Mouse (Mus musculus) limb, embryonic 11.5 days (tissue): ENCODE measurements at regions not wholly inside any gene's neighbourhood (a gene's known extent, or its start where the extent isn't known, plus 50 kb on each side); places are given as distances from the start of the nearest gene placed in this dataset.

Source experiments
- ATAC-seq: fragments of 200-750 bp; cut with Nextera tagmentation; 2 replicates; pipeline ENCODE4 v1.8.0; 2017; ENCODE audit warnings: low read depth; ENCODE audit not compliant: insufficient number of reproducible peaks, low FRiP score, low TSS enrichment
- DNase-seq: peaks from one replicate; pipeline ENCODE4 v3.0.0-alpha.2; 2015; ENCODE audit warnings: low spot score
- H3K27ac ChIP-seq: fragments of 300-500 bp; sonication (generic); replicated peaks from 2 replicates; pipeline ENCODE4 v1.5.1; 2014; ENCODE audit warnings: low read depth, mild to moderate bottlenecking, low read length
- H3K27me3 ChIP-seq: fragments of 300-500 bp; sonication (generic); 2 replicates; pipeline ENCODE4 v1.6.1; 2014; ENCODE audit warnings: mild to moderate bottlenecking, low read length, mixed read lengths; ENCODE audit not compliant: control insufficient read depth, insufficient read depth
- H3K36me3 ChIP-seq: fragments of 300-500 bp; sonication (generic); 2 replicates; pipeline ENCODE4 v1.6.1; 2014; ENCODE audit warnings: mild to moderate bottlenecking, low read length, moderate library complexity, mixed read lengths; ENCODE audit not compliant: control insufficient read depth, insufficient read depth
- H3K4me1 ChIP-seq: fragments of 300-500 bp; sonication (generic); 2 replicates; pipeline ENCODE4 v1.6.1; 2014; ENCODE audit warnings: low read length, mixed read lengths; ENCODE audit not compliant: control insufficient read depth, insufficient read depth
- H3K4me2 ChIP-seq: fragments of 300-500 bp; sonication (generic); 2 replicates; pipeline ENCODE4 v1.6.1; 2014; ENCODE audit warnings: low read depth, mild to moderate bottlenecking, moderate library complexity; ENCODE audit not compliant: severe bottlenecking
- H3K4me3 ChIP-seq: fragments of 300-500 bp; sonication (generic); 2 replicates; pipeline ENCODE4 v1.5.1; 2014; ENCODE audit warnings: low read depth, low read length
- H3K9ac ChIP-seq: fragments of 300-500 bp; sonication (generic); 2 replicates; pipeline ENCODE4 v1.6.1; 2014; ENCODE audit warnings: mild to moderate bottlenecking, low read length
- H3K9me3 ChIP-seq: fragments of 300-500 bp; sonication (generic); 2 replicates; pipeline ENCODE4 v1.6.1; 2016; ENCODE audit warnings: low read length; ENCODE audit not compliant: control insufficient read depth
- WGBS: fragments of 180-500 bp; shearing (Covaris S2); extraction: QIAGEN DNeasy Blood & Tissue Kit; methylation state at CpG from one replicate; pipeline ENCODE4 v1.1.7; 2014; 5-methylcytosine and 5-hydroxymethylcytosine counted together

- DNase-seq (no peak), ATAC-seq (no peak)
- Histone ChIP-seq H3K4me1 (no peaks in the 10 kb centered on the region), H3K4me3 (no peak overlapping the region), H3K4me2 (no peak overlapping the region), H3K9ac (no peak overlapping the region), H3K27me3 (no peaks in the 10 kb centered on the region), H3K9me3 (no peaks in the 10 kb centered on the region), H3K27ac (no peak overlapping the region), H3K36me3 (no peaks in the 10 kb centered on the region)
- 43% methylated on average over 4 of the region's 4 CpGs for WGBS
Observed at GRCm38 (mm10) chr4:53303621-53304289, 136.5 kb upstream of the Slc44a1 start.

DNA sequence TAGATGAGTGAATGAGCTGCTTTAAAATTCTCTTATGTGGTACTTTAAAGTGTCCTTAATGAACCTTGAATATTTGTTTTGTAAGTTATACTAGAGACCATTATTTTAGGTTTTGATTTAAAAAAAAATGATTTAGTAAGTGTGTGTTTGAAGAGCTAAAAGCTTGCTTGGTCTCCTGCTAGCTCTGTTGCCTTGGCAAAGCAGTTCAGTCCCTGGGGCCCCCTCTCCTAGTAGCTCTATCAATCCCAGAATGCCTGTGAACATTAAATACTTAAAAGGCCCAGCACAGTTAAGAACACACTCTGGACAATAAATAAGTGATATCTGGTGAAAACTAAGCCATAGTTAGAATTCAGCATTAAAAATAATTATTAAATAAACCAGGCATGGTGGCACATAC, 138.3 kb upstream of the Abca1 start:
- DNase-seq: no peak
- H3K4me3 ChIP-seq: no peak overlapping the region
- H3K4me2 ChIP-seq: no peak overlapping the region
- H3K36me3 ChIP-seq: no peaks in the 10 kb centered on the region
- no peaks in the 10 kb centered on the region for H3K27me3 ChIP-seq
- no peak overlapping the region for H3K9ac ChIP-seq
- H3K27ac ChIP-seq: no peak overlapping the region
- H3K4me1 ChIP-seq: 0 out of 2 replicates have a peak, but pooled peaks cover 2% of the 10 kb centered on the region
- ATAC-seq: no peak
- H3K9me3 ChIP-seq: no peaks in the 10 kb centered on the region

GRCm38 (mm10) chr4:53292606-53293005, 132.9 kb upstream of the Abca1 start:
- no peaks in the 10 kb centered on the region for H3K9me3 ChIP-seq
- no peak overlapping the region for H3K4me3 ChIP-seq
- WGBS: 89% methylated on average over 3 of the region's 3 CpGs
- no peak overlapping the region for H3K27ac ChIP-seq
- H3K4me2 ChIP-seq: no peak overlapping the region
- no peaks in the 10 kb centered on the region for H3K27me3 ChIP-seq
- no peak overlapping the region for H3K9ac ChIP-seq
- DNase-seq (no peak), ATAC-seq (no peak)
- no peaks in the 10 kb centered on the region for H3K36me3 ChIP-seq
- 0 out of 2 replicates have a peak, but pooled peaks cover 2% of the 10 kb centered on the region for H3K4me1 ChIP-seq

GRCm38 (mm10) chr4:53277741-53278525, 118.2 kb upstream of the Abca1 start:
- Histone ChIP-seq H3K27ac (no peak overlapping the region), H3K9me3 (no peaks in the 10 kb centered on the region), H3K27me3 (no peaks in the 10 kb centered on the region), H3K4me3 (no peak overlapping the region), H3K36me3 (no peaks in the 10 kb centered on the region), H3K9ac (no peak overlapping the region), H3K4me2 (no peak overlapping the region), H3K4me1 (no peaks in the 10 kb centered on the region)
- 66% methylated on average over 12 of the region's 12 CpGs for WGBS
- DNase-seq (no peak), ATAC-seq (no peak)

- H3K9ac ChIP-seq: no peak overlapping the region
- no peak overlapping the region for H3K27ac ChIP-seq
- no peak overlapping the region for H3K4me2 ChIP-seq
- H3K4me3 ChIP-seq: no peak overlapping the region
- no peaks in the 10 kb centered on the region for H3K4me1 ChIP-seq
- no peaks in the 10 kb centered on the region for H3K9me3 ChIP-seq
- ATAC-seq (no peak), DNase-seq (no peak)
- H3K27me3 ChIP-seq: no peaks in the 10 kb centered on the region
- H3K36me3 ChIP-seq: no peaks in the 10 kb centered on the region
- 84% methylated on average over 10 of the region's 10 CpGs for WGBS
Observed at GRCm38 (mm10) chr4:53270433-53270832, 110.7 kb upstream of the Abca1 start.

GRCm38 (mm10) chr4:53269999-53270398, 110.3 kb upstream of the Abca1 start:
- H3K4me2 ChIP-seq: no peak overlapping the region
- H3K4me1 ChIP-seq: no peaks in the 10 kb centered on the region
- no peak overlapping the region for H3K4me3 ChIP-seq
- H3K27me3 ChIP-seq: no peaks in the 10 kb centered on the region
- no peak for DNase-seq
- ATAC-seq: no peak
- WGBS: 92% methylated on average over 5 of the region's 5 CpGs
- H3K27ac ChIP-seq: no peak overlapping the region
- H3K9ac ChIP-seq: no peak overlapping the region
- H3K9me3 ChIP-seq: no peaks in the 10 kb centered on the region
- no peaks in the 10 kb centered on the region for H3K36me3 ChIP-seq

DNA sequence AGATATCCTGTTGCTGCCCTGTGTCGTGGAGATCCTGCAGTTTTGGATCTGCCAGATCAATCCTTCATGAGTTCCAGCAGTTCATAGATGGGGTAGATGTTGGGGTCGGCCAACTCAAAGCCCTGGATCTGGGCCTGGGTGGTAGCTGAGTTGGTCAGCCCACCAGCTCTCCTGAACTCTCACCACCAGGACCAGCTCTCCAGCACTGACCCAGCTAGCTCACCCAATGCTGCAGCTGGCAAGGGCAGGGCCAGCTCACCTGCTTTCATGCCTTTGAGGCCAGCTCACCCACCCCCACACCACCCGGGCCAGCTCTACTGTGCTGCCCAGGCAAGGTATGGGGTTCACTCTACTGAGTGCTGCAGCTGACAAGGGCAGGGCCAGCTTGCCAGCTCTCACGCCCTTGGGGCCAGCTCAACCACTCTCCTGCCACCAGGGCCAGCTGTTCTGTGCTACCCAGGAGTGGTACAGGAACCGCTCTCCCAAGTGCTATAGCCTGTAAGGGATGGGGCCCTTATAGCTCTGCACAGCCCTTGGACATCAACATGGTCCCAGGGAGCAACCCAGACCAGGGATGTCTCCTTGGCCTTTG, 109.7 kb upstream of the Abca1 start:
- no peak for ATAC-seq
- WGBS: 89% methylated on average over 5 of the region's 5 CpGs

DNA sequence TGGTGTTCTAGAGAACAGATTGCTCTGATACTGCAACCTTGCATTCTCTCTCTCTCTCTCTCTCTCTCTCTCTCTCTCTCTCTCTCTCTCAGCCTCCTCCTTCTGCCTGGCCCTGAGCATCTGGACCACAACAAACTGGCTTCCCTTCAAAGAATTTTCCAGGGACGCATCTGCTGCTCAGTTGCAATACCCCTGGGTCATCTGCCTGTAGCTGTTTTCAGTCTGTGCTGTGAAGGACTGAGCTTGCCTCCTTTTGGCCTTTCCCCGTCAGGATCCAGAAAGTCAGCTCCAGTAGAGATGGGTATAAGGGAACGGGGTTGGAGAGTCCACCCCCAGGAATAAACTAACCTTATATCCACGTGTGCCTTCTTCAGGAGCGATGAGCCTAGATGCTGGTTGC, 105.2 kb upstream of the Abca1 start:
- no peak for DNase-seq
- ATAC-seq: no peak

More for the DNA sequence above, 109.7 kb upstream of the Abca1 start:
- H3K9ac ChIP-seq: no peak overlapping the region
- no peaks in the 10 kb centered on the region for H3K27me3 ChIP-seq
- H3K4me1 ChIP-seq: no peaks in the 10 kb centered on the region
- H3K9me3 ChIP-seq: no peaks in the 10 kb centered on the region
- no peak overlapping the region for H3K4me2 ChIP-seq
- H3K36me3 ChIP-seq: no peaks in the 10 kb centered on the region
- no peak for DNase-seq
- H3K27ac ChIP-seq: no peak overlapping the region
- H3K4me3 ChIP-seq: no peak overlapping the region

More for the DNA sequence above, 105.2 kb upstream of the Abca1 start:
- H3K9ac ChIP-seq: no peak overlapping the region
- 85% methylated on average over 5 of the region's 5 CpGs for WGBS
- H3K9me3 ChIP-seq: no peaks in the 10 kb centered on the region
- no peak overlapping the region for H3K4me2 ChIP-seq
- no peaks in the 10 kb centered on the region for H3K27me3 ChIP-seq
- no peaks in the 10 kb centered on the region for H3K36me3 ChIP-seq
- no peak overlapping the region for H3K27ac ChIP-seq
- no peaks in the 10 kb centered on the region for H3K4me1 ChIP-seq
- H3K4me3 ChIP-seq: no peak overlapping the region
